Mouse (Mus musculus) limb, embryonic 11.5 days (tissue): ENCODE results near the gene Slc25a16. TPM values are rescaled to one million over a fixed set of nuclear protein-coding genes. Genes with fewer than 3 reads are reported as not detected.

Source experiments
- ATAC-seq: fragments of 200-750 bp; cut with Nextera tagmentation; 2 replicates; pipeline ENCODE4 v1.8.0; 2017; ENCODE audit warnings: low read depth; ENCODE audit not compliant: insufficient number of reproducible peaks, low FRiP score, low TSS enrichment
- DNase-seq: peaks from one replicate; pipeline ENCODE4 v3.0.0-alpha.2; 2015; ENCODE audit warnings: low spot score
- H3K27ac ChIP-seq: fragments of 300-500 bp; sonication (generic); replicated peaks from 2 replicates; pipeline ENCODE4 v1.5.1; 2014; ENCODE audit warnings: low read depth, mild to moderate bottlenecking, low read length
- H3K27me3 ChIP-seq: fragments of 300-500 bp; sonication (generic); 2 replicates; pipeline ENCODE4 v1.6.1; 2014; ENCODE audit warnings: mild to moderate bottlenecking, low read length, mixed read lengths; ENCODE audit not compliant: control insufficient read depth, insufficient read depth
- H3K36me3 ChIP-seq: fragments of 300-500 bp; sonication (generic); 2 replicates; pipeline ENCODE4 v1.6.1; 2014; ENCODE audit warnings: mild to moderate bottlenecking, low read length, moderate library complexity, mixed read lengths; ENCODE audit not compliant: control insufficient read depth, insufficient read depth
- H3K4me1 ChIP-seq: fragments of 300-500 bp; sonication (generic); 2 replicates; pipeline ENCODE4 v1.6.1; 2014; ENCODE audit warnings: low read length, mixed read lengths; ENCODE audit not compliant: control insufficient read depth, insufficient read depth
- H3K4me2 ChIP-seq: fragments of 300-500 bp; sonication (generic); 2 replicates; pipeline ENCODE4 v1.6.1; 2014; ENCODE audit warnings: low read depth, mild to moderate bottlenecking, moderate library complexity; ENCODE audit not compliant: severe bottlenecking
- H3K4me3 ChIP-seq: fragments of 300-500 bp; sonication (generic); 2 replicates; pipeline ENCODE4 v1.5.1; 2014; ENCODE audit warnings: low read depth, low read length
- H3K9ac ChIP-seq: fragments of 300-500 bp; sonication (generic); 2 replicates; pipeline ENCODE4 v1.6.1; 2014; ENCODE audit warnings: mild to moderate bottlenecking, low read length
- H3K9me3 ChIP-seq: fragments of 300-500 bp; sonication (generic); 2 replicates; pipeline ENCODE4 v1.6.1; 2016; ENCODE audit warnings: low read length; ENCODE audit not compliant: control insufficient read depth
- WGBS: fragments of 180-500 bp; shearing (Covaris S2); extraction: QIAGEN DNeasy Blood & Tissue Kit; methylation state at CpG from one replicate; pipeline ENCODE4 v1.1.7; 2014; 5-methylcytosine and 5-hydroxymethylcytosine counted together
- polyA plus RNA-seq: library from polyadenylated mRNA; unstranded; fragments of >200 nt; fragmentation: Nextera tagmentation; extraction: Ambion mirVana; gene quantifications from 2 replicates; pipeline ENCODE4 v1.2.1, GENCODE M21; 2014

Slc25a16 gene
- polyA plus RNA-seq: 10.7 and 12.2 TPM in 2 replicates

- Histone ChIP-seq H3K4me1 (peaks cover 3% of the 10 kb centered on the region; the same call in 1 of the 2 replicates), H3K9me3 (no peaks in the 10 kb centered on the region), H3K36me3 (no peaks in the 10 kb centered on the region), H3K9ac (peak within 1 kb of the TSS; percentile 81), H3K4me2 (peak within 1 kb of the TSS; percentile 79), H3K27me3 (no peaks in the 10 kb centered on the region), H3K4me3 (peak within 1 kb of the TSS; percentile 97), H3K27ac (no peak within 1 kb of the TSS)
- ATAC-seq (peak; percentile 94), DNase-seq (peak; percentile 94)
- 4% methylated on average over 50 of the region's 50 CpGs for WGBS
Observed at GRCm38 (mm10) chr10:62919925-62920765, at the start of gene Slc25a16. Gene Slc25a16, plus strand, starts transcription at chr10:62920633.

DNA sequence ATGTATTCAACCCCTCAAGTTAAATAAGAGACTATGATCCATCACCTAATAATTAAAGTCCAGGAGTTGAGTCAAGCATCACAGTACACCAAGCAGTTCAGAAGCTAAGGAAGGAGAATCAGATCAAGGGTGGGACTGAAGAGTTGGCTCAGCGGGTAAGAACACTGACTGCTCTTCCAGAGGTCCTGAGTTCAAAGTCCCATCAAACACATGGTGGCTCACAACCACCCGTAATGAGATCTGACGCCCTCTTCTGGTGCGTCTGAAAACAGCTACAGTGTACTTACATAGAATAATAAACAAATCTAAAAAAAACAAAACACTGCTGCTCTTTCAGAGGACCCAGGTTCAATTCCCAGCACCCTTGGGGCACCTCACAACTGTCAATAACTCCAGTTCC, 45.6 kb upstream of the Slc25a16 start:
- Histone ChIP-seq H3K4me2 (no peak overlapping the region), H3K27me3 (no peaks in the 10 kb centered on the region), H3K9me3 (no peaks in the 10 kb centered on the region), H3K36me3 (peaks cover 4% of the 10 kb centered on the region; the same call in 1 of the 2 replicates), H3K4me3 (no peak overlapping the region), H3K27ac (no peak overlapping the region), H3K9ac (no peak overlapping the region), H3K4me1 (no peaks in the 10 kb centered on the region)
- 85% methylated on average over 4 of the region's 4 CpGs for WGBS
- no peak for ATAC-seq
- DNase-seq: no peak

- no peaks in the 10 kb centered on the region for H3K4me1 ChIP-seq
- WGBS: 87% methylated on average over 4 of the region's 4 CpGs
- H3K4me2 ChIP-seq: no peak overlapping the region
Observed at GRCm38 (mm10) chr10:62875565-62875964, 44.9 kb upstream of the Slc25a16 start.

DNA sequence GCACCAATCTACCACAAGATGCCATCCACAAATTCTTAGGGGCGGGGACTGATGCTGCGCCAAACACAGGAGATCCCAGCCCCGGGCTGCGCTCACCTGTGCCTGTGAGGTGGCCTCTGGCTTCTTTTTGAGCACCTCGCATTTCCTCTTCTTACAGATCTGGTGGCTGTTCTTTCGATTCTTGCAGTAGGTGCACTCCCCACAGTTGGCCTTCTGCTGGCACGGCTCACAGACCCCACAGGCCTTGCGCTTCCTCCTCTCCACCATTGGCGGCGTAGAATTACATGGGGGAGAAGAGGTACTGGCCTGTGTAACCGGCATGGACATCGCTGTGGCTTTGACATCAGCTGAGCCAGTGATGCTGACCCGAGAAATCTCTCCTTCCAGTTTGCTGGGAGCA, 42.4 kb upstream of the Slc25a16 start:
- no peak overlapping the region for H3K4me3 ChIP-seq
- no peak for DNase-seq
- peaks cover 4% of the 10 kb centered on the region; the same call in 1 of the 2 replicates for H3K36me3 ChIP-seq
- no peaks in the 10 kb centered on the region for H3K9me3 ChIP-seq
- no peak for ATAC-seq
- no peaks in the 10 kb centered on the region for H3K27me3 ChIP-seq
- WGBS: 91% methylated on average over 13 of the region's 13 CpGs
- no peak overlapping the region for H3K9ac ChIP-seq
- no peak overlapping the region for H3K27ac ChIP-seq
- H3K4me1 ChIP-seq: no peaks in the 10 kb centered on the region
- H3K4me2 ChIP-seq: no peak overlapping the region

More at GRCm38 (mm10) chr10:62875565-62875964, 44.9 kb upstream of the Slc25a16 start:
- H3K27ac ChIP-seq: no peak overlapping the region
- ATAC-seq (no peak), DNase-seq (no peak)
- peaks cover 4% of the 10 kb centered on the region; the same call in 1 of the 2 replicates for H3K36me3 ChIP-seq
- no peaks in the 10 kb centered on the region for H3K27me3 ChIP-seq
- no peaks in the 10 kb centered on the region for H3K9me3 ChIP-seq
- no peak overlapping the region for H3K9ac ChIP-seq
- no peak overlapping the region for H3K4me3 ChIP-seq

DNA sequence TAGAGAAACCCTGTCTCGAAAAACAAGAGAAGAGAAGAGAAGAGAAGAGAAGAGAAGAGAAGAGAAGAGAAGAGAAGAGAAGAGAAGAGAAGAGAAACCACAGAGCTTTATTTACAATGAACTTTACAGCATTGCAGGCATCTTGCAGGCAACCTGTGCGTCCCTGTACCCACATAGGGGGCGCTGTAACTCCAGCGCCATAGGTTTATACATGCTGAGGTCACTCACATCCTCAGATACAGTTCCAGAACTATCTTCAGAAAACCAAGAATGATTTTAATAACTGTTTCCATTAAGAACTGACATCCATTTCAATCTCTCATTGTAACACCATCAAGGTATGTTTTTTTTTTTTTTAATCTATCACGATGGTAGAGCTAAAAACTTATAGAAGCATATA, 39.2 kb upstream of the Slc25a16 start:
- 58% methylated on average over 5 of the region's 5 CpGs for WGBS
- no peak for ATAC-seq
- DNase-seq: no peak

GRCm38 (mm10) chr10:62883933-62884372, 36.5 kb upstream of the Slc25a16 start:
- 13% methylated on average over 9 of the region's 9 CpGs for WGBS
- H3K4me2 ChIP-seq: no peak overlapping the region

More for the DNA sequence above, 39.2 kb upstream of the Slc25a16 start:
- H3K27ac ChIP-seq: no peak overlapping the region
- no peaks in the 10 kb centered on the region for H3K27me3 ChIP-seq
- no peak overlapping the region for H3K4me2 ChIP-seq
- peaks cover 4% of the 10 kb centered on the region; the same call in 1 of the 2 replicates for H3K36me3 ChIP-seq
- no peak overlapping the region for H3K9ac ChIP-seq
- no peak overlapping the region for H3K4me3 ChIP-seq
- no peaks in the 10 kb centered on the region for H3K4me1 ChIP-seq
- no peaks in the 10 kb centered on the region for H3K9me3 ChIP-seq

GRCm38 (mm10) chr10:62884517-62884916, 35.9 kb upstream of the Slc25a16 start:
- 50% methylated on average over 1 of the region's 1 CpGs for WGBS
- Histone ChIP-seq H3K27me3 (no peaks in the 10 kb centered on the region), H3K9ac (no peak overlapping the region), H3K9me3 (no peaks in the 10 kb centered on the region), H3K36me3 (peaks cover under 1% of the 10 kb centered on the region; the same call in 1 of the 2 replicates), H3K4me2 (no peak overlapping the region), H3K4me3 (no peak overlapping the region), H3K27ac (no peak overlapping the region), H3K4me1 (no peaks in the 10 kb centered on the region)
- DNase-seq (no peak), ATAC-seq (no peak)

More at GRCm38 (mm10) chr10:62883933-62884372, 36.5 kb upstream of the Slc25a16 start:
- no peak overlapping the region for H3K9ac ChIP-seq
- no peaks in the 10 kb centered on the region for H3K9me3 ChIP-seq
- no peaks in the 10 kb centered on the region for H3K27me3 ChIP-seq
- H3K27ac ChIP-seq: no peak overlapping the region
- H3K4me3 ChIP-seq: no peak overlapping the region
- DNase-seq (no peak), ATAC-seq (no peak)
- H3K4me1 ChIP-seq: no peaks in the 10 kb centered on the region
- H3K36me3 ChIP-seq: peaks cover 4% of the 10 kb centered on the region; the same call in 1 of the 2 replicates

GRCm38 (mm10) chr10:62885460-62885859, 35.0 kb upstream of the Slc25a16 start:
- H3K27ac ChIP-seq: no peak overlapping the region
- no peak for ATAC-seq

More at GRCm38 (mm10) chr10:62885460-62885859, 35.0 kb upstream of the Slc25a16 start:
- Histone ChIP-seq H3K9ac (no peak overlapping the region), H3K4me2 (peak overlapping the region; percentile 95), H3K9me3 (no peaks in the 10 kb centered on the region), H3K27me3 (no peaks in the 10 kb centered on the region), H3K4me3 (peak overlapping the region; percentile 65), H3K36me3 (no peaks in the 10 kb centered on the region), H3K4me1 (no peaks in the 10 kb centered on the region)
- DNase-seq: no peak
- 29% methylated on average over 10 of the region's 10 CpGs for WGBS
